Mouse (Mus musculus) lung, postnatal 10 days (tissue): ENCODE measurements around the gene Vwce.

ENCODE experiments used
- DNase-seq: peaks from one replicate; pipeline ENCODE4 v3.0.0; 2021

Vwce gene

DNA sequence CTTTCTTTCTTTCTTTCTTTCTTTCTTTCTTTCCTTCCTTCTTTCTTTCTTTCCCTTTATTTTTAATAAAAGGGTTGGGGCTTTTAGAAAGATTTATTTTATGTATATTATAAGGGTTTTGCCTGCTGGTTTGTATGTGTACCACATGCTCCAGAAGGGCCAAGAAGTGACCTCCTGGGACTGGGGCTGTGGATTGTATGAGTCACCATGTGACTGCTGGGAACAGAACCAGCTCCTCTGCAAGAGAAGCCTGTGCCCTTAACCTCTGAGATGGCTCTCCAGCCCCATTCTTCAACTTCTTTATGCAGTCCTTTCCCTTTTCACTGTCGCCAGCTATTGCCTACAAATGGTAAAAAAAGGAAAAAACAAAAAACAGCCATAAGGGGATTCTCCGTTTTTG is 11.6 kb downstream of the Vwce start:
- DNase-seq: no peak

DNA sequence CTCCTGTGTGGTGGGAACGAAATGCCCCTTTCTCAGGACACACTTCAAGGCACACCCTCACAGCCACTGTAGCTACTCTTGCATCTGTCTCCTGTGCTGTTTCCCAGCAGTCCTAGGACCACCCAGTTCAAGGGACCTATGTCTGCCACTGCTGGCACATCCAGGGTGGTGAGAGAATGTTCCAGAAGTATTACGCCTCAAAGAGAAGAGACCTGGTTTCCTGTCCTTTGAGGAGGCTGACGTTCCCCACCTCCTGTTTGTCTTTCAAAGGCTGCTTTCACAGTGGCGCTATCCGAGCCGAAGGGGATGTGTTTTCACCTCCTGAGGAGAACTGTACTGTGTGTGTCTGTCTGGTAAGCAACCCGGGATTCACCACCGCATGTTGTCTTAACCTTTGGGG is 14.1 kb downstream of the Vwce start:
- no peak for DNase-seq

DNA sequence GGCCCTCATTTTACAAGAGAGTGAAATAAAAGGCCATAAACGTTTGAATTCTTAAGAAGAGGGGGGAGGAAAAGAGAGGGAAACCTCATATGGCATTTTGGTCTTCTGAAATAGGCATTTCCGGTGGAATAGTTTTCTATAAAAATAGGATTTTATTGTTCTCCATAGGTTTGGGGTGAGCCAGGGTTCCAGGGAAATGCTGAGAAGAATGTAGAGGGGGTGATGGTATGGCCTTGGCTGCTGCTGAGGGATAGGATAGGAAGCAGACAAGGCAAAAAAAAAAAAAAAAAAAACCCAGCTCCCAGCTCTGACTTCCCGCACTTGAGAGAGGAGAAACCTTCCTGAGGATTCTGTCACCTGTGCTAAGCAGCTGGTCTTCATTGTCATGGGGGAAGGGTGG is 22.0 kb downstream of the Vwce start:
- no peak for DNase-seq

DNA sequence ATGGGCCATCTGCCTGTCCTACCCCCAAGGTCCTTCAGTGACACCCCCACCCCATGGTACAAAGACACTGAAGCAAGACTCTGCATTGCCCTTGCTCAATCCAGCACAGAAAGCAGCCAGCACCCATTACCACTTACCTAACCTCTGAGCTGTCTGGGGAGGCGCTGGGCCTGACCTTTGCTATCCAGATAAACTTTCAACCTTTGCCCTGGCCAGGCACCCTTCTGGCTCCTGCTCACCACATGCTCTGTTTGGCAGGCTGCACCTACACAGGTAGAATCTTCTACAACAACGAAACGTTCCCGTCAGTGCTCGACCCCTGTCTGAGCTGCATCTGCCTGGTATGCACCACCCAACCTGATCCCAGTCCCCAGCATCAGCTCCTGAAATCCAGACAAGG is 23.7 kb downstream of the Vwce start:
- DNase-seq: no peak

DNA sequence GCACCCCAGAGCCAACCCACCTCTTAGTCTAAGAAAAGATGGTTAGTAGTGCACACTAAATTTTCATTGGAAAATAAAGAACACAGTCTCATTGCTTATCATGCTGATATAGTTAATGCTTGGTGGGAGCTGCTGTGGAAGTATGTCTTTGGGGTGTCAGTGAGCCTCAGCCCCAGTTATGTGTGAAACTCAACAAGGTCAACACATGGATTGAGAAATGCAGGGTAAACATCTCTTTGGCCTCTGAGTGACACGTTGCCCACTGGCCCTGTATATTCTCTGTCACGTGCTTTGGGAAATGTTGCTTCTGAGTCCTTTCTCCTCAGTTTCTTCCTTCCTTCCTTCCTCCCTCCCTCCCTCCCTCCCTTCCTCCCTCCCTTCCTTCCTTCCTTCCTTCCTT is 24.4 kb downstream of the Vwce start:
- DNase-seq: no peak

DNA sequence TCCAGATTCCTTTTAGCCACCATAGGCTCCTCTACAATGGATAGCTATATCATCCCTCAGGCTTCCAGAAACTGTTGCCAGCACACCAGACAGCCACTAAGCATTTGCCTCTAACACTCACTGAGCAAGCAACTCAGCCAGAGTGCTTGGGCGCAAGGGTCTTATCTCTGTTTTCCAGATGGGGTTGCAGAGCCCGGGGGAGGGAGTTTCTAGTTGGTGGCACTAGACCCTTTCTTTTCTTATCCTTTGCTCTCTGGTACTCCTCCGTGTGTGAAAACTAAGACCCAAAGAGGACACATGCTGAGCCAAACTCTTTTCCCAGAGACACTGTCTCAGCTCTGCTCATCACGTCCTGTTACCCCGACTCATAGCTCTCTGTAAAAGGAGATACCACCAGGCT is 27.4 kb downstream of the Vwce start:
- no peak for DNase-seq

DNA sequence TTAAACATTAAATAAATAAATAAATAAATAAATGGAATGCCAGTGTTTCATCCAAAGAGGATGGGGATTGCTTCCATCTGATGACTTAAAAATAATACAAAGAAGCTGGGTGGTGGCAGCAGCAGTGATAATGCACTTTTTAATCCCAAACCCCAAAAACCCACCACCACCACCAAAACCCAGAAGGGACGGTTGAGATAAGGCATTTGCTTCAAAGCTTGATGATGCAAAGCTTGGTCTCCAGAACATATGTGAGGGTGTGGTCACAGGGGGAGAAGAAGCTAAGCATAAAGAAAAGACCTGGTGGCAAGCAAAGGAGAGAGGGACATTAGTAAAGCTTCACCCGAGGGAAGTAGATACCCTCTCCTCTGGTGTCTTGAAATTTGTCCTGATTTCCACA is 27.9 kb downstream of the Vwce start:
- no peak for DNase-seq

DNA sequence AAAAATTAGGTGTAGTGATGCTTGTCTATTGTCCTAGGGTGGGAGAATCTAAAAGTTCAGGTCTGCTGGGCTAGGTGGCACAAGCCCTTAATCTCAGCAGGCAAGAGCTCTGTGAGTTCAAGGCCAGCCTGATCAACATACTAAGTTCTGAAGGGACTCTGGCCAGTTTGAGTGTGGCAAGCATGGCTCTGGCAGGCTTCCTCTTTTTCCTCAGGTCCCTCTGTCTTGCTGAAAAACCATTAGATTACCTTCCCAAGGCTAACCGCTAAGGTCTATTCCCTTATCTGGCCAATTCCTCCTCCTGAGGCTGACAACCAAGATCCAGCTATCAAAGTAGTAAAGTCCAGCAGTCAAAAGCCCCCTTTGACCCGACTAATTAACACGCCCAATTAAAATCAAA is 28.7 kb downstream of the Vwce start:
- DNase-seq: no peak

DNA sequence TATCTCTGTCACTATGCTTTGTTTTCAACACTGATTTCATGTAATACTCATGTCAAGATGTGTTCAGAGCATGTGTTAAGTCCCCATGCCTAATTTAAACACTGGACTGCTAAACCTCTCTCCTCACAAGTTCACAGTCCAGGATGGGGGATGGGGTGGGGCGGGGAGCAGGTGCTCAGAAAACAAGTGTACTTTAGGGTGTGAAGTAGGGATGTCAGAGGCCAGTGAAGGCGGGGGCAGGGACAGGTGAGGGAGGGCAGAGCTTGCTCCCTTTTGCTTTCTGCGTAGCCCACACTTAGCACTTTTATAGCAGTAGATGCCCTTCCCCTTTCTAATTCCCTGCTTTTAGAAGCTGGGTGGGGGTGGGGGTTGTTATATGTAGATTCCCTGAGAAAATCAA is 31.1 kb downstream of the Vwce start:
- no peak for DNase-seq

DNA sequence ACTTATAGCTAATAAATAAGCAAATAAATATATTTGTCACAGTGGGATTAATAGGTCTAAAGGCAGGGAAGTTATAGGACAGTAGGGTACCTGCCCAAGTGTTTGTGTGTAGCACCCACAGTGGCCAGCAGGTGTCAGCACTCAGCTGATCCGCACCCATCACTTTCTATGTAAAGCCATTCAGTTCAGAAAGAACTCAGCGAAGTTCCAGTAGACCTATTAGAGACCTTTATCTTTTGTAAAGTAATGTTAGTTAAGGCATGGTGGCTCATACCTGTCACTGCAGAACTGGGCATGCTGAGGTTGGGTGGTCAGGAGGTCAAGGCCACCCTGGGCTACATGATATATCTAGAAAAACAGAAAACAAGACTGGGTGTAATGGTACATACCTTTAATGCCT is 31.5 kb downstream of the Vwce start:
- peak; percentile 74 for DNase-seq

DNA sequence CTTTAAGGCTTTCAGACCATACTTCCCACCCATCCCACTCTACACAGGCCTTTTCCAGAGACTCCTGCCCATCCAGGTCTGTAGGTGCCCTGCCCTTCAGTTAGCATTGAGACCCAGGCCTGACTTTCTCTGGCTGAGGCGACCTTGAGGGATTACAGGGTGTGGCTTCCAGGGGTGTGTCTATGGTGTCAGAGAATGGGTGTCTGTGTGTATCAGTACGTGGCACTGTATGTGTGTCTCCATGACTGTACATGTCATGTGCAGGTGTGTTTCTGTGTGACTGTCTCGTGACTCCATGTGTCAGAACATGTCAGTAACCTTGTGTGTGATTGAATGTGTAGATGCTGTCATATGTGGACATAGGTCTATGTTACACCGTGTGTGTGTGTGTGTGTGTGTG is 37.3 kb downstream of the Vwce start:
- no peak for DNase-seq

DNA sequence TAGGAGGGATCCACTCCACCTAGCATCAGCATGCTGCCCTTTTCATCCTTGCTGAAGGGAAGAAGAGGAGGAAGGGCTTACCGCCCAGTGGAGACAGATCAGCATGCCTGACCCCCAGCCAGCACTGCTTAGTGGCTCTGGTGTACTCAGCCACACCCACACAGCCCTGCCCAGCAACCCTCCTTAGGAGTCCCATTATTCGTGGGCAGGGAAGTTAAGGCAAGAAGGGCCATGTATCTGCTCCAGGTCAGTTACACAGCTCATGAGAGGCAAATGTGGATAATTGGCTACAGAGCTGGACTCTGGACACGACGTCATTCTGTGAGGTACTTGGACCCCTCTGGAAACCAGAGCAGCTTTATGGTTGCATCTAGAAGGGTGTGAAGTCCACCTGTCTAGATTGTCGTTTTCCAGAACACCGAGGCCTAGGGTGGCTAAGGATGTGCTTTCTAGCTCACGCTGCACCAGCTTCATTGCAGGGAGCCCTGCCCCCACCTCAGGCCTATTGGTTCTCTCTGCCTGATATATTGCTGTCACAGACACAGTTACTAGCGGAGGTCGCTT is 37.9 kb downstream of the Vwce start:
- no peak for DNase-seq

DNA sequence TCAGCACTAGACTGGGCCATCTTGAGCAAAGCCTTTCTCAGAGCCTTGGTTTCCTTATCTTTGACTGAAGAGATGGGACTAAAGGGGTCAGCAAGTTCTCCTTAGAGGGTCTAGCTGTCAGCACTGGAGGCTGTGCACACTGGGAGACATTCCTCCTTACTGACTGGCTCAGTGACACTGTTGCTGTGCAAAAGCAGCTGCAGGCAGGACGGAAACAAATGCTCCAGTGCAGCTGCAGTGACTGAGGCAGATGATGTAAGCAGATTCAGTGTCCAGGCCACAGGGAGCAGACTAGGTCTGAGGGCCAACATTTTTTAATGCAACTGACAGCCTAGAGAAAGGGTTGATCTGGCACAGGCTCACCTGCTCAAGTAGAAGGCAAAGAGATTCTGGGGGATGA is 39.3 kb downstream of the Vwce start:
- DNase-seq: no peak

DNA sequence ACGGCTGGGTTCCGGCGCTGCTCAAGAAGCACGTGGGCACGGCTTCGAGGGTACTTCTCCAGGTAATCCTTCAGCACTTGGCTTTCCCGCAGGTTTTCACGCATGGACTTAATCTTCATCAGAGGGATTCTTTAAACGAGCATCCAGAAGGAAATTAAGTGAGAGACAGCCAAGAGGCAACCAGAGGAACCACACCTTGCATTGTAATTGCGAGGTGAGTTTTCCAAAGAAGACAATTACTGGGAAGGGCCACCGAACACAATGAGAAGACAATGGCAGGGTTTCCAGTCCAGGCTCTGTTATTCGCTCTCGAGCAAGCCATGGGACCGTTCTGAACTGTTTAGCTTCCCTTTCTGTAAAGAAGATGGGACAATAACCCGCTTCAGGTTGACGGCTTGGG is 42.6 kb downstream of the Vwce start:
- no peak for DNase-seq

DNA sequence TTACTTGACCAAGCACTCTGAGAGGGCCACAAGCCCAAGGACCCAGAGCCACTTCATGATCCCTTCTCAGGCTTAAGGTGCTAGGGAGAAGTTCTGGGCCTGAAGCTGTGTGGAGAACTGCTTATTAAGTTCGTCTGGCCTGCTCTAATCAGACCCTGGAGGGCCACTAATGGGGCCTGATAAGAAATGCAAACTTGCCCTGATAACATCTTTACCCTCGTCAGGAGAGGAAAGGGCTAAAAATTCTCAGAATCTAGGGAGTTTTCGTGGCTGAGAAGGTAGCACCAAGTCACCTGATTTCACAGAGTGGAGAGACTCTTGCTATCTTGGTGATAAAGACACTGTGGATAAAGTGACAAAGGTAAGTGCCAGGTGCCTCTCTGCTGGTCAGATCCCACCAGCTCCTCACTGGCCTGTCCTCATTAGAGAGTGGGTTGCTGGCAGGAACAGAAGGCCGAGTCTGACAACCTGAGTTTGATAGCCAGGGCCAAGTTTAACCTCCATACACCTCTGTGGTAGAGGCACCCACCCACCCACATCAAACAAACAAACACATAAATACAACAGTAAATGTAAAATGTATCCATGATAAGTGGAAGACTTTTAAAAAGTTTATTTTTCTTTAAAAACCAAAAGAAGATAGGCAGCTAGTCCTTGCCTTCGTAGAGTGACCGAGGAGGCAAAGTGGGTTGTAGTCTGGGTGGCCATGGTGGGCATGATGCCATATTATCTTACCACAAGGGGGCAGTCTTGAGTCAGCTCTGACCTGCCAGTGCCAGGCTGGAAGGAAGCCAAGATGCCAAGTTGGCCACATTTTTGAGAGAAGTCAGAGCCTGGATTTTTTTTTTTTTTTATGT is 44.1 kb downstream of the Vwce start, which contains the start of gene Pga5:
Gene Pga5 (minus strand): TSS at position 157 of the 857 bp plus-strand sequence.
- peak; percentile 91 for DNase-seq

DNA sequence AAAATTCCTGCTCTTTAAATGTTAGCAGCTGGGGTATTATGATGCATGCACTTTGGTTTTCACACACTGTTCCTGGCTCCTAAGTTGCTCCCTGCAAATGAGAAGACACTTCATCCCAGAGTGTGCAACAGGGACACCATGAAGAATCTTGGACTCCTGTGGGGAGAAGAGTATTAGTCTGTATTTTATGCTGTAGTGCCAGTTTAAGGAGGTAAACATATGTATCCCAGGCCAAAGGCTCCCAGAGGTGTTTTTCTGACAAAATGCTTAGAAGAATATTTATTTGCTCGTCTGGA is 44.7 kb downstream of the Vwce start:
- DNase-seq: no peak

DNA sequence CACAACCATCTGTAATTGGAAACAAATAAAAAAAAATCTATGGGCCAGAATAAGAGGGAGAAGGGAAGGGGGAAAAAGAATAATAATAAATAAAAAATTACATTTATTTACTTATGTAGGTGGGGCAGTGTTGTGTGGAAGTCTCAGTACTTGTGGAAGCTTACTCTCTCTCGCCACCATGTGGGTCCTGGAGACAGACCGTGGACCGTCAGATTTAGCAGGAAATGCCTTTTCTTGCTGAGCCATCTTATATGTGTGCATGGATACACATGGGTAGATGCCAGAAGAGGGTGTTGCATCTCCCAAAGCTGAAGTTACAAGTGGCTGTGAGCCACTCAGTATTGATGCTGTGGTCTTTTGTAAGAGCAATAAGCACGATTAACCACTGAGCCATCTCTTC is 47.6 kb downstream of the Vwce start:
- DNase-seq: no peak

DNA sequence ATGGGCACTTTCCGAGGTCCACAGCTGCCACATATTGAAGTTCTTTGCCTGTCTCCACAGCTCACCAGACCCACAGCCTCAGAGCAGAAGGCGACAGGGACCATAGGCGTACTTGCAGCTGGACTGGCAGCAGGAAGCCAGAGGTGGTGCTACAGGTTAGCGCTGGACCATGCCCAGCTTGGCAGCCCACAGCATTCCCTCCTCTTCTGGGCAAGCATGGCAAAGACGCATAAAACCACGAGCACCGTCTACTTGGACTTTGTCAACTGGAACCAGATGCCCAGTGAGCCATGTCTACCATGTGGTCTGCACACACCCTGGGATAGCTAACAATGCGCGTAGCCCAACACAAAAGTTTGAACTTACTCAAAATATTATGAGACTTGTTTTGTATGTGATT is 51.1 kb downstream of the Vwce start:
- DNase-seq: no peak

DNA sequence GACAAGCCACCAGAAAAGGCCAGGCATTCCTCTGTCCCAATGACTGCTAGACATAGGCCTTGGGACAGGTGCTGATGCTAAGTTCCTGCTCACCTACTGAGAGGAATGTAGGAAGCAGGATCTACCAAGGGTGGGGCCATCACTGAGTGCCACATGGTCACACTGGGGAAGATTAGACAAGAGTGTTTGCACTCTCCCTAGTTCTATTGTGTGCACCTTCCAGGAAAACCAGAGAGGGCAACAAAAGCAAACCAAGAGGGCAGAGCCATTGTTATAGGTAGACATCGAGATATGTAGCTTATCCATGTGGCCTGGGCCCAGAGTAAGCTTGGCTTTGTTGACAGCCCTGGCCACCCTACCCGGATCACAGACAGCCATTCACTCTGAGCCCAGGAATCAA is 51.7 kb downstream of the Vwce start:
- no peak for DNase-seq

DNA sequence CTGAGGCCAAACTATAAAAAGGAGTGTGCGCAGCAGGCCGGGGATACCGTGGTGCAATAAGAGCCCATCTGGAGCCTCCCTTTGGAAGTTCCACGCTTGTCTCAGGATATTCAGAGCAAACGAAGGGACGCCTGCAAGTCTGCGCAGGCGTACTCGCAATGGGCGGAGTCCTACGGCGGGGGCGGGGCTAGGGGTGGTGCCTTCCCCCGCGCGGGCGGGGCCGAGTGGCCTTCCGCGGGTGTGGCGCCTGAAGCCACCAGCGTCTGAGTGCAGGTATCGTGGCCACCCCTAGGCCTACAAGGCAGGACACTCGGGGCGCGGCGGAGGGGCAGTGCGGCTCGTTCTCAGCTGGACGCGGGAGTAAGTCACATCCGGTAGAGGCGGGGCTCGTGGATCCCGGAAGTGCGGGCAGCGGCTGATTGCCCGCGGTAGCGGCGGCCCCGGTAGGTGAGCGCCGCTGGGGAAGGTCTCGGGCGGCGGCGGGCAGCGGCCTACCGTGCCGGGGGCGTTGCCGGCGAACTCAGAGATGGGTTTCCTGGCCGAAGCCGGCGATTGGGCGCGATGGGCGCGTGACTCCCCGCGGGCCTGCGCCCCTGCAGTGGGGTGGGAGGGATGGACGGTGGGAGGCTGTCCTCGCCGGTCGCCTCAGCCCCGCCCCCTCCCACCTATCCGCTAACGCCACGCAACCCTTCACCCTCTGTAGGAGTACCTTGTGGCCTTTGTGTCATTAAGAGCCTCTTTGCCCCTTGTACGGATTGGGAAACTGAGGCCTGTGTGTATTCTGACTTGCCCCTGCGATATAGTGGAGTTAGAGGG is 54.7 kb downstream of the Vwce start, which contains the start of gene Vps37c:
Gene Vps37c (plus strand): TSS at position 199 of the 816 bp plus-strand sequence.
- DNase-seq: peak; percentile 95

DNA sequence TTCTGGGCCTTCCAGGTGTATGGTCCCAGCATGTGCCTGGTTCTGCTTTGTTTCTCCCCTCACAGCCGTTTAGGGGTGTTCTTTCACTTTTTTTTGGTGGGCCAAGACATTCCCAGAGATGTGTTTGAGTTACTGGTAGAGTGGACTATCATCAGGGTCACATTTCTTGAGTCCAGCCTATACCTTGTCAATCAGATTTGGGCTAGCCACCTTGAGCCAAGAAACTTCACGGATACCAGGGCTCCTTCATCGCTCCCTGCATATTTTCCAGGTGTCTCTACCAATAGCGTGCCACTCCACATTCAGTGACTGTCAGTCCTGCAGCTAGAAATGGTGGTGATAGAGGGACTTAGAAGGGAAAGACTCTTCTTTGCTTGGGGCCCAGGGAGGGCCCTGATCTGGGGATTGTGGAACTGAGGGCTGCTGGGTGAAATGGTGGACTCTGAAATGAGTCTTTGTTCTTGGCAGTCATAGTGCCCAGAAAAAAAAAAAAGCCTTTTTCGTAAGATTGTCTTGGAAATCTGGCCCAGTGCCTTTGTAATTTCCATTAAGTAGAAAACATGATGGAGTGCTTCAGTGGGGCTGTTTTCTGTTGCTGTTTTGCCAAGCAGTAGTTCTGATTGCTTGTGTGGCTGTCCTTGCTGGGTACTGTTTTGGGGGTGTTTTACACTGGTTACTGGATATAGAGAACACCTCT is 55.6 kb downstream of the Vwce start:
- peak; percentile 59 for DNase-seq

DNA sequence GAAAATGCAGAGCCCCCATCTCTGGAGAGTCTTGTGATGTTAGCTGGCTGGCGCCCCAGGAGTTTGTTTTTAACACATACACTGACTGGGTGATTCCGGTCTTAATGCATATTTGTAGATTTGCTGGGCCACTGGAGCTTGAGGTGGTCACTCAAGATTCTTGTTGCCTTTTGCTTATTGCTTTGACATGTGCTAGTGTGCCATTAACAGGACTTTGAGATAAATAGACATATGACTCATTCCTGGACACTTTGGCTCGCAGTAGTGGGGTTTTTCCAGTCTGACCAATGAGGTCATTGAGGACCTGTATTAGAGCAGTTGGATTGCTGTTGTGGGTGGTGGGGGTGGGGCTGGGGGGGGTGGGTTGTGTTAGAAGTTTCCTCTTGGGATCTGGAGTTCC is 56.3 kb downstream of the Vwce start:
- peak; percentile 53 for DNase-seq

DNA sequence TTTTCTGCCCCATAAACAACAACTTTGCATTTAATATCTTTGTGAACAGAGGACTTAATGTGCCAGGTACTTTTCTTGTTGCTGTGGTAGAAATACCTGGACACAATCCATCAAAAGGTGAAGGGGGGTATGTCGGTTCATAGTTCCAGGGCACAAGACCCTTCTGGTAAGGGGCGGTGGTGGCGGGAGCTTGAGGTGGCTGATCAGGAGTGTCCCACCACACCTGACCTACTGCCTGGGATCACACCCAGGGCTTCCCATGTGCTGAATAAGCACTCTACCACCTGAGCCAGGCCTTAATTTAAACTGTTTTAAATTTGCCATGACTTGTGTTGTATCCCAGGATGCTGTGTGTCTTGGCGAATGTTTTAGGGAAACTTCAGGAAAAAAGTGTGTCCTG is 57.1 kb downstream of the Vwce start:
- DNase-seq: no peak
